Mouse (Mus musculus) heart, adult 18-20 months (tissue): Measurements from ENCODE around the gene Slc39a11. TPM values are rescaled to one million over a fixed set of nuclear protein-coding genes. Genes with fewer than 3 reads are reported as not detected.

Experiments
- DNase-seq, 2 experiments: peaks; one replicate each; pipeline ENCODE4 v3.0.0; 2021 to 2022; ENCODE audit warnings: mixed read lengths in 1 of 2
- long read RNA-seq, 2 experiments: library from polyadenylated mRNA; stranded (forward); transcript quantifications; one replicate each; pipeline ENCODE4 v2.0.0; 2021
- total RNA-seq, 2 experiments: library from RNA; stranded (reverse); gene quantifications; 2 replicates each; pipeline ENCODE4 v1.2.3; 2021

Slc39a11 gene
- 1 to 10 TPM; 3.3 to 4.8 TPM for total RNA-seq
- long read RNA-seq, experiment 1, partial matches to known transcripts, result 0 of 4 reads
- long read RNA-seq, experiment 1, other reads (novel, unspliced or antisense), result 1 of 4 reads
- long read RNA-seq, experiment 2, partial matches to known transcripts, result 0 of 2 reads
- long read RNA-seq, experiment 2, other reads (novel, unspliced or antisense), result 2 of 2 reads

DNA sequence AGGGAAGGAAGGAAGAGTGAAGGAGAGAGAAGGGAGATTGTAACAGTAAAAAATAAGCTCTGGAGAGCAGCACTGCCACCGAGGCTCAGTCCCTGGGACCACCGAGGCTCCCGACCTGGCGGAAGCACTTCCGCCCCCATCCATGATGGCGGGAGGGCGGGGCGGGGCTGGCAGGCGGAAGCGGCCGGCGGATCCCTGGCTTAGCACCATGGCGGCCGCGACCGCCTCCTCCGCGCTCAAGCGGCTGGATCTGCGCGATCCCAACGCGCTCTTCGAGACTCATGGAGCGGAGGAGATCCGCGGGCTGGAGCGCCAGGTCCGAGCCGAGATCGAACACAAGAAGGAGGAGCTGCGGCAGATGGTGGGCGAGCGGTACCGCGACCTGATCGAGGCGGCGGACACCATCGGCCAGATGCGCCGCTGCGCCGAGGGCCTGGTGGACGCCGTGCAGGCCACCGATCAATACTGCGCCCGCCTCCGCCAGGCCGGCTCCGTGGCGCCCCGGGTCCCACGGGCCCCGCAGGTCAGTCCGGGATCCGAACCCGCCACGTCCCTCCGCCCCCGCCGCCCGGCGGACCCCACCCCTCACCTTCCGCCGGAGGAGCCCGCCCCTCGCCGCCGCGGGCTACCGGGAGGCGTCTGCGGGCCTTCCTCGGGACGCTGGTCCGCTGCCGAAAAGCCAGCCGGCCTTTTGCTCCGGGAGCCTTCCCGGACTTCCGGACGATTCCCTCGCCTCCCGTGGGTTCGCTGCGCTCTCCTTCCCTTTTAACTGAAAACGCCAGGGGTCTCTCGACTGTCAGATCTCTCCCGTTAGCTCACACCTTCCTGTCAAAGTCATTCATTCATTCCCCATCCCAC, at the start of gene Slc39a11:
Slc39a11 (minus strand) TSS at position 727 of the 858 bp plus-strand sequence.
- DNase-seq, result peak; percentile 69 to 80

DNA sequence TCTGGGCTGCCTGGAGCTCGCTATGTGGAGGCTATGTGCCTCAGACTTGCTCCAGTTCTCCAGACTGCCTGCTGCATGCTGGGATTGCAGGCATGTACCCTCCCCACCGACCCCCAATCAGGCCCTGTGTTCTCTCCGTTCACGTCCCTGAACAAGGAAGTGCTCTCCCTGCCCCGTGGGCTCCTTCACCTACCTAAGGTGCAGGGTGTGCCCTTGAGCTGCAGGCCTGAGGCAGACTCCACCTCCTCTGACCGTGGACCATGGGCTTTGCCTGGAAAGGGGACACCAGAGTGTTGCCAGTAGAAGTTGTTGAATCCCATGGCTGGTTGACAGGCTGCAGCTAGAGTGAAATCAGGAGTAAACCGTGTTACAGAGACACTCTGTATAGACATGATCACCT, 49.8 kb upstream of the Slc39a11 start:
- no peak for DNase-seq

DNA sequence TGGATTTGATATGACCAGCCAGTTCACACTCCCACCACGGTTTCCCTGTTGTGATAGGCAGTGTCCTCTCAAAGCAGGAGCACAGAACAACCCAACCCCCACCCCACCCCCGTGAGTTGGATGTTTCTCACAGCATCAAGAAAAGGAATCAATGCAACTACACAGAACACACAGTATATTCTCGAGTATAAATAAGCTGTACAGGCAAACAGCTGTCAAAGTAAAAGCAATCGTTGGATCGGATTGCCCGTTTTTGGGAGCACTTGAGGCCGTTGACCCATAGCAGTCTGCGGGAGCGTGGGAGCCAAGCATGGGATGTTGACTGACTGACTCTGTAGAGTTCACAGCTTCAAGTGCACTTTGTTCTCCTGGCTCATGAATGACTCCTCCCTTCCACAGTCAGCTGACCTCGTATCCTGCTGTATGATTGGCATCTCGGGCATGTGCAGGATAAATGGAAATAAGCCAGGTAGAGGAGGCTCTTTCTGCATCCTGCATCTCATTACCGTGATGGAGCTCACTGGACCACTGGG, 48.2 kb upstream of the Slc39a11 start:
- DNase-seq, result peak in 1 of 2 experiments; percentile 62

DNA sequence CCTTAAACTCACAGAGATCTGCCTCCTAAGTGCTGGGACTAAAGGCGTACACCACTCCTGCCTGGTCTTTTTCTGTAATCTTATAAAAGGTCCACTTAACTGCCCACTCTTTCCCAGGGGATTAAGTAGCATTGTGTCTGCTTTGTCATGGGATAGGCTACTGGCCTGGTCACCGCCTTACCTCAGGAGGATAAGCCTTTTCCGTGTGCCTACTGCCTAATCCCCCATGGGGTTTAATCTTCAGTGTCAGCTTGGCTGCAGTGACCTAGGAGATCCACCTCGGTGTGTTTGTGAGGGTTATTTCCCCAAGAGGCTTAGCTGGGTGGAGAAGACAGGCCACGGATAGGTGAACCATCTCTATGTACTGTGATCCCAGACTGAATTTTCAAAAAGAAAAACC, 47.7 kb upstream of the Slc39a11 start:
- DNase-seq, result no peak

DNA sequence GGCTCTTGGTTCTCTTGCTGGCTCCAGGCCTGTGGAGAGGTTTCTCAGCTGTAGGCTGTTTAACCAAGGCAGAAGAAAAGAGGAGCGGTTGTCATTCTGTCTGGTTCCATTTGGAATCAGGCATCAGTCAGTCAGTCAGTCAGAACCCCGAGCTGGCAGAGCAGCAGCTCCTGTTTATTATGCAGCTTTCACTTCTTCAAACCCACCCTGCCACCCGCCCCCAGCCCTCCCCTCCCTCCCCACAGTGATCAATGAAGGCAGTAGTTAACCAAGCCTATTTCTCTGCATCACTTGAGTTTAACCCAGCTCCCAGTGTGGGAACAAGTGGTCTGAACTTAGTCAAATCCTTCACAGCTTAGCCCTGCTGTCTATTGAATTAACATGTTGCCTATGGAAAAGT, 42.0 kb upstream of the Slc39a11 start:
- DNase-seq, result no peak

DNA sequence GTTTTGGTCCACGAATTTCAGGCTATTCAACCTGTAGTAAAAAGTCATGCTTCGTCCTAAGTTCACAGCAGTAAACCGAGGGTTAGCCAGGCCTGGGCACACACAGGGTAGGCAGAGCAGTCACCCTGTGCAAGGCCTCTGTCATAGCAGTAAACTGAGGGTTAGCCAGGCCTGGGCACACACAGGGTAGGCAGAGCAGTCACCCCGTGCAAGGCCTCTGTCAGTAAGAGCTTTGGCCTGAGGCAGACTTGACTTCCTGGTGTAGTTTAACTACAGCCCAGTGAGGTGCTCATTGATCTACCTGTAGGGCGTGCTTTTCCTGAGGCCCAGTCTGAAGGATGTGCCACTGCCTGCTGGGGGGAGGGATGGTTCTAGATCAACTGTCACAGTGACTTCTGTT, 41.4 kb upstream of the Slc39a11 start:
- no peak for DNase-seq

DNA sequence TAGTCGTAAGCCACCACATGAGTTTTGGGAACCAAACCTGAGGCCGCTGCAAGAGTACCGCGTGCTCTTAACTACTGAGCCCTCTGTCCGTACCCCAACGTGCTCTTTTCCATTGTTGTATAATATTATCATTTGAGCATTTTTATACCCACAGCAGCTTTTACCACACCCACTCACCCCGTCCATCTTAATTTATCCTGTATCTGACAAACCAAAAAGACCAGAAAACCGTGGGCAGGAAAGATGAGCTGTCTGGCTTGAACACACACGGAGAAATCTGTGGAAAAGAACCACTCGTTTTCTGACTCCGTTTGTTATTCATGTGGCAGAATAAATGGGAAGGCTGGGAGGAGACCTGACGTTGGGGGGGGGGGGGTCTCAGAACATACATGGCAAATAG, 40.6 kb upstream of the Slc39a11 start:
- no peak for DNase-seq

DNA sequence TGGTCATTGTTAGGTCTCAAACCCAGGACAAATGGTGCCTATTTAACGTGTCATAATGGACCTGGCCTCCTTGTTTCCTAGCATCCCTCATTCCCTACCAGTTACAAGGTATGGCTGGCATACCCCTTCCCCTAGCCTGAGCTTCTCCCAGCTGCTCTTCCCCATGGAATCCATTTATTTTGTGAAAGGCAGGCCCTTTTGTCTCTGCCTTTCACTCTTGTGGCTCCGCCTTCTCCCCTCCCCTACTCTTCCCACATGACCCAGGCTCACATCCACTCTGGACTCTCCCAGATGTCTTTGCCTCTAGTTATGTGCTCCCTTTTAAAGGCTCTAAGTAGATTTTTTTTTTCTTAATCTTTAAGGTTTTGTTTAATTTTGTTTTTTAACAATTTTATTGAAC, 37.2 kb upstream of the Slc39a11 start:
- no peak for DNase-seq

DNA sequence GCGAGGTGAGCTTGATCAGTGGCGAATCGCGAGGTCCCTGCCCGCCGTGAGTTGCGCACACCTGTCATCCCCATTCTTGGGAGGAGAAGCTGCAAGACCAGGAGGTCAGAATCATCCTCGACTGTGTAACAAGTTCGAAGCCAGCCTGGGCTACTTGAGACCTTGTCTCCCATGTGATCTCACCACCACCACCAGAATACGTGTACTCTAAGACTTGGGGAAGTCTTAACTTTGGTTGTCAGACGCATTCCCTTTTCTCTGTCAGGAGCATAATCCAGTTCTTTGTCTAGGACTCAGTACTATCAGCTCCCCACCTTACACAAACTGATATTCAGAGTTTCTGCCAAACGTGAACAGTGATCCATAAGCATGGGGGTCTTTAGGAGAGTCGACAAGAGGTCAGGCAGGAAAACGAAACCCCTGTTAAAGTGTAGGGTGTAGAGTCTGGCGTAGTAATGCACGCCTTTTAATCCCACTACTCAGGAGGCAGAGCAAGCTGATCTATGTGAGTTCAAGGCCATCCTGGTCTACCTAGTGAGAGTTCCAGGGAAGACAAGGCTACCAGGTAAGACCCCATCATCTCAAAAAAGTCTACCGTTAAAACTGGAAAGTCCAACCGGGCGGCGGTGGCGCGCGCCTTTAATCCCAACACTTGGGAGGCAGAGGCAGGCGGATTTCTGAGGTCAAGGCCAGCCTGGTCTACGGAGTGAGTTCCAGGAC, 35.0 kb upstream of the Slc39a11 start:
- DNase-seq, result no peak

DNA sequence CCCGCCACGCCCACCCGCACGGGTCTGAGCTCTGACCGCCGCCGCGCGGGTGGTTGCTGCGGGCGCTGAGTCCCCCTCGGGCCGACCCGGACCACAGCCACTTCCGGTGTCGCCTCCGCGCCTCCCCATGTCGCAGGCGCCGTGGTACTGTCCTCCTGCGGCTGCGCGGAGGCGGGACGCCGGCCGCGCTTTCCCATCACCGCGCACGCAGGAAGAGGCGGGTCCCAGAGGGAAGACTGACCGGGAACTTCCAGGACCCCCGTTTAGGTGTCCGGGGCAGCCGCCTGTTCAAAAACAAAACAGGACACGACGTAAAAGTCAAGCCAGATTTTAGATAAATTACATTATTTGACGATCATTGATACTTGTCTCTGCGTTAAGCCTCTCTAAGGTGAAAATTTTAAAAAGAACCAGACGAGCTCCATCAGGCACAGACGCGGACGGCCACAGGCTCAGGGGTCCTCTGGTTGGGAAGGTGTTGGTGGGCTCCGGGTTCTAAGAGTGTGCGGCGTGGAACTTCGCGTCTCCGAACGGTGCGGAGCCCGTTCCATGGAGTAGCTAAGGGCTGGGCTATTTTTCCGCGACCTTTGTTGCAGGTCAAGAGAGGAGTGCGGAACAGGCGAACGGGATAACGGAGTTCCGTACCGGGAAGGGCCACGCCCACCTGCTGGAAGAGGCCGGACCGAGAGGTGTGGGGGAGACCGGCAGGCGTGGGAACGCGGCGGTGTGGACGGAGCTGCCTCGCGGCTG, 34.3 kb upstream of the Slc39a11 start, which contains the start of the genes Fam104a and D11Wsu47e:
Fam104a (minus strand) TSS at position 199 of the 750 bp plus-strand sequence.
D11Wsu47e (plus strand) TSS at position 456 of the 750 bp plus-strand sequence.
- peak; percentile 97 to 100 for DNase-seq

DNA sequence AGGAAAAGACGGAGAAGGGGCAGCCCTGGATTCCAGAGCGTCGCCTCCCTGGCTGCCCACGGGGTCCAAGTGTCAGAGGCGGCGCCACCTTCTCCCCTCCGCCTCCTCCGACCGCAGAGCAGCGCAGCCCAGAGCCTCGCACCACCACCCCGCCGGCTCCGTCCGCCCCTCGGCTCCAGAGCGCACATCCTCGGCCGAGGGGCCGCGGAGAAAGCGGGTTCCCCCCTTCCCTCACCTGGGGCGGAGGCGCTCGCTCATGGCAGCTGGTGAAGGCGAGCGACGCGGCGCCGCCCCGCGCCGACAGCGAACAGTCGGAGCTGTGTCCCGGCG, 33.7 kb upstream of the Slc39a11 start:
- DNase-seq, result no peak

DNA sequence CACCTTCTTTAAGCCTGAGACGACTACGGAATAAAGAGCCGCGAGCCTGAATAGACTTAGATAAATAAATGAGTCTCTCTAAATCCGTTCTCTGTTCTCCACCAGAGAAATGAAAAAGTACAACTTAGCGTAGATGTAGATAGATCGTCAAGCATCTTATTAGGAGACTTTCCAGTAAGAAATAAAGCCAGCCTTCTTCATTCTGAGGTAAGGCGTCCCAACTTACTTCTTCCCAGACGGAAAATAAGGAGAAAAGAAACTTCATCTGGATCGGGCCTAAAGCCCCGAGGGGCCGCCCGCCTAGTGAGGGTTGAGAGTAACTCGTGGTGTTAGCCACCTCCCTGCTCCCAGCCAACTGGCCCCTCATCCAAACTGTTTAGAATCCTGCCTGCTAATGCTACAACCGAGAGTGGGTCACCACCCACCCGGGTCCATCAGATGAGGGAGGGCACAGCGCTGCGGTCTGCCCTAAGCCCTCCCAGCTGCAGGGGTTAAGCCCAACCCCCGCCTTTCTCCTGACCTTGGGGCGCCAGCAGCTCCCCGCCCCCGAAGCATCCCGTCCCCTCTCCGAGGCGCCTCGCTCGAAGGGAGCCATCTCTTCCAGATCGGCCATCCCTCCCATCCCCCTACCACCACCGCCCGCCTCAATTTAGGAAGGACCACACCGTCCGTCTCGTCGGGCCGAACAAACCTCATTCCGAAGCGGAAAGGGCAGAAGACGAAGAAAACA, 33.2 kb upstream of the Slc39a11 start:
- DNase-seq, result peak; percentile 42 to 50

DNA sequence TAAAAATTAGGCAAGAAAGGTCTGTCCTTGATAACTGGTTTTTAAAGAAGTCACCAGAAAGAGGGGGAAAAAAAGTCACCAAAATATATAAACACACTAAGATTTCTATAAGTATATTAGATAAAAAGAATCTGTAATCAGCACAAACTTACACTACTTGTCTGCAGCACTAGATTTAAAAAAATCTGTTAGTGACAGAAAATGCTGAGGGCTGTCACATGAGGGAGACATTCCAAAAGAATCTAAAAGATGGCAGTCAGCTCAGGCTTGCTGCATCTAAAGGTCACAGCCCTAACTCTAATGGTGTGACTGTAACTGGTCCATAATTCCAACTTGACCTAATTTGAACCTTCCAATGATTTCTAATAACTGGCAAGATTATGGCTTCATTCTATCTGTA, 32.1 kb upstream of the Slc39a11 start:
- DNase-seq, result no peak

DNA sequence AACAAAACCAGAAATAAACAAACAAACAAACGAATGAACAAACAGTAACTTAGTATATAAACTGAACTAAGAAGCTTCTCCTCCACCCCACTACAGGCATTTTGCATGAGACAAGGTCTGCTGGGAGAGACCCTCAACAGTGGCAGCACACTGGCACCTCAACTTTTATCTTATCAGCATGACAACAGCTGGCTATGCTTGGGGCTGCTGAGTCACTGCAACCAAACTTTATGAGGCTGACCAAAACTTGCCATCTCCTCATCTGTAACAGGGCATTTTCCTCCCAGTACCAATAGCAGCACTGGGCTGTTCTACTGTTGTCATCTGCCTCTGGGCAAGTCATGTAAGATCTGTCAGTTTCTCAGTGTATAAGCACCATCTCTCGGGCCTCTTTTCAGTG, 31.1 kb upstream of the Slc39a11 start:
- no peak for DNase-seq

DNA sequence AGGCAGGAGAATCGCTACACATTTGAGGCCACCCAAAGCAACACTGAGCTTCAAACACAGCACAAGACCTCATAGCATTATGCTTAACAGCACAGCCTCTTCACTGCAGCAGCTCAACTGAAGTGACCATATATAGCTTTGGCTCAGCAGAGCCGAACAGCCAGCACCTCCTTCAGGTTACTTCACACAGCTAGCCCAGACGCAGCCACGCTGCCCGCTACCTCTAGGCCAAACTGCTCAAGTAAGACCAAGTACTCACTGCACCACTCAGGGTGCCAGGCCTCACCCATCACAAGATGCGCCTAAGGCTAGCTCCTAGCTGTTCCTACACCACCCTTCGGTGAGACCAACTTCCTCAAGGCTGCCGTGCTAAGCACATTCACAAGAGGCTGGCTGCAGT, 28.5 kb upstream of the Slc39a11 start:
- DNase-seq, result no peak

DNA sequence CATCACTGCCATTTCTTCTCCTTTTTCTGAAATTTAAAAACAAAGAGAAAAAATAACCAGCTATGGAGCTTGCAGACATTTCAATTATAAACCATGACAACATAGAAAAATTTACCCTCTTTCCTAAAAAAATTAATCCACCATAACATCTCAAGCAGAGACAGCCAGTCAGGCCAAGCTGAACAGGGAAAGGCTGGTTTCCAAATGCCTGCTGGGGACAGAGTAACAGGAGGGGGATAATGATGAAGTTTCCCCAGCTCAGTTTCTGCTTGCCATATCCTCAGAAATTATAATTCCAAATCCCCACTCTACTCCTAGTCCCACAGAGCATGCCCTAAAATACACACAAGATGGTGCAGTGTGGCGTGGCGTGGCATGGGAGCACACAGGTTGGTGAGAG, 27.5 kb upstream of the Slc39a11 start:
- no peak for DNase-seq

DNA sequence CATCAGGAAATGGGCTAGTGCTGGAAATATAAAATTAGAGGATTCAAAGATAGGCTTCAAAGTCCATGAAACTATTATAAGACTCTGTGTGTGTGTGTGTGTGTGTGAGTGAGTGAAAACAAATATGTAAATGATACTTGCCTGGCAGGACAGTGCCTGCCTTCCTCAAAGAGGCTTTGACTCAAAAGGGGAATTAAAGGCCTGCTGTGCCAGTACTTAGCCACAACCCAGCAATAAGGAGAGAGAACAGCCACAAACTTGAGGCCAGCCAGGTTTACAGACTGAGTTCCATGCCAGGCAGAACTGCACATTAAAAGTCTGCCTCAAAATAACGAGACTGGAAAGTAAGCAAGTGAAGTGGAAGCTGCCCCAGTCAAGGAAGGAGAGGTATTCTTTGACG, 27.0 kb upstream of the Slc39a11 start:
- no peak for DNase-seq

DNA sequence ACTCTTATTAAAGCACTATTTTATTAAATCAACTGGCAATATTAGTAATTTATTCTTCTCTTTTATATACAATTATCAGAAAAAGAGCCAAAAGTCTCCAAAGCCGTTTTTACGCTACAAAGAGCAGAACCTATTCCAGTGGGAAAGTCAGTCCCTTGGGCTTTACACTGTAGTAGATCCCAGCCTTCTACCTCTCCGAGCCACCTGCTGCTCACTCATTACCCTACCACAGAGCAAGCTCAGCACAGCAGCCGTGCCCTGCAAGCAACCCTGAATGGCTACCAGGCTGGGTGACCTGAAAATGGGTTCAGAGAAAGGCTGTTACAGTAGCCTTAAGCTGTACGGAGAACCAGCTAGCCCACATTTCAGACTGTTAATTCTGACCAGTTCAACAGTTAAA, 24.7 kb upstream of the Slc39a11 start:
- DNase-seq, result no peak

DNA sequence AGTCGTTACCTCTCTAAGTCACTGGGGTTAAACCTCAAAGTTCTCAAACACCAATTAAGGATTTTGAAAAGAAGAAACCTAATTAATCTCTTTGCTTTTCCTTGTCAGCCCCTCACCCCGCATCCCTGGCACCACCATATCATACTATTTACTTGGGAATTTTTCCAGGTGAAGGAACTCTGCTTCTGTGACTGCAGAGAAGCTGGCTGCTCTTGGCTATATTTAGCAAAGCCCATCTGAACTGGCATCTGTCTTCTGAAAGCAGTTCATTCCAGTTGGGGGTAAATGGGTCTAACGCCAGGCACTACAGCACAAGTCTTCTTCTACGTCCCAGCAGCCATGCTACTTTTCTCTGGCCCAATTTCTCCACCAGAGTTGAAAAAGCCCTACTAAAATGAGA, 23.7 kb upstream of the Slc39a11 start:
- DNase-seq, result peak in 1 of 2 experiments; percentile 25

DNA sequence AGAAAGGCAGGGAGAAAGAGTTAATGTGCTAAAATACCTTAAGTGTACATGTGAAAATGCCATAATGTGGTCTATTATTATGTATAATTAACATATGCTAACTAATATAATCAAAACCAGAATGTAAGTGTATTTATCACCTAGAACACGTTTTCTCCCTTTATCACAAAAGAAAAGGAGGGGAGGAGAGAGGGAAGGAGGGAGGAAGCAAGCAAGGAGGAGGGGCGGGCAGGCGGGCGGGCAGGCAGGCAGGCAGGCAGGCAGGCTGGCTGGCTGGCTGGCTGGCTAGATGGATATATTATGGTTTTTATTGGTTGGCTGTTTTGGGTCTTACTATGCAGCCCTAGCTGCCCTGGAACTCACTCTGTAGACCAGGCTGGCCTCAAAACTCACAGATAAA, 19.8 kb upstream of the Slc39a11 start:
- no peak for DNase-seq

DNA sequence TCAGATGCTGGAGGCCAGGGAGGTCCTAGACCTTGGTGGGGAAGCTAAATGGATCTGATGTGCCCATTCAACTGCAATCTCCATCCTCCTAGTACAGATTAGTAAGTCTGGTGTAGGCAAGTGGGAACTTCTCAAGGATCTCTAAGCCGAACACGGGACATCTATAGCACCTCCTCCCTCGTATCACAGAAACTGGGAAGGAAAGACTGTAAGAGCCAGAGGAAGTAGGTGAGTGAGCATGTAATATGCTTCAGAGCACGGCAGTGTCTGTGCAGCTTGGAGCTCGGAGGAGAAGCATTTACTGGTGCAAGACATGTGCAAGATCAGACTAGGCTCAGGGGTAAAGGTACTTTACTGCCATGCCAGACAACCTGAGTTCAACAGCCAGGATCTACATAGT, 19.0 kb upstream of the Slc39a11 start:
- no peak for DNase-seq
